Mouse (Mus musculus) CH12.LX (cell line): ENCODE data around the gene 1700029P11Rik. TPM values are rescaled to one million over a fixed set of nuclear protein-coding genes. Genes with fewer than 3 reads are reported as not detected.

Experiments used
- DNase-seq: peaks from one replicate; pipeline ENCODE4 v3.0.0-alpha.2; 2013; ENCODE audit errors: extremely low read depth
- H3K27ac ChIP-seq: 2 replicates; pipeline ENCODE4 v1.5.1; 2012; ENCODE audit warnings: low read depth, mild to moderate bottlenecking, control low read depth, moderate library complexity; ENCODE audit not compliant: insufficient read depth
- H3K27me3 ChIP-seq: replicated peaks from 2 replicates; pipeline ENCODE3; 2012; ENCODE audit warnings: inconsistent platforms
- H3K36me3 ChIP-seq, 2 experiments: replicated peaks in 1 of 2; 2 replicates each; pipeline versions ENCODE3 to v1.6.1; 2012; ENCODE audit warnings: inconsistent platforms in 1 of 2, low read length in 1 of 2, mild to moderate bottlenecking in 1 of 2, mixed read lengths in 1 of 2, moderate library complexity in 1 of 2; ENCODE audit not compliant: control insufficient read depth in 1 of 2, insufficient read depth in 1 of 2
- H3K4me1 ChIP-seq, 2 experiments: 2 replicates each; pipeline ENCODE4 v1.6.1; 2012; ENCODE audit warnings: inconsistent platforms in 1 of 2, moderate library complexity in 1 of 2; ENCODE audit not compliant: insufficient read depth in 2 of 2, control insufficient read depth in 1 of 2
- H3K4me2 ChIP-seq: 2 replicates; pipeline ENCODE4 v1.6.1; 2012; ENCODE audit warnings: low read depth, mild to moderate bottlenecking, control low read depth; ENCODE audit not compliant: poor library complexity, insufficient read depth, severe bottlenecking
- H3K4me3 ChIP-seq, 3 experiments: fragments of 150-350 bp in 1 of 3; sonication (generic) in 1 of 3; replicated peaks in 1 of 3; 2 replicates each; pipeline versions ENCODE3 to v1.5.1; 2011 to 2012; ENCODE audit warnings: low read depth in 2 of 3, low read length in 2 of 3, mild to moderate bottlenecking in 2 of 3, moderate library complexity in 2 of 3, control low read depth in 1 of 3, improper control_type of control experiment in 1 of 3, inconsistent platforms in 1 of 3, mixed read lengths in 1 of 3; ENCODE audit not compliant: poor library complexity in 1 of 3
- H3K79me2 ChIP-seq: replicated peaks from 2 replicates; pipeline ENCODE4 v1.6.1; 2012; ENCODE audit warnings: mild to moderate bottlenecking, moderate library complexity; ENCODE audit not compliant: control insufficient read depth, poor library complexity, insufficient read depth, severe bottlenecking; ENCODE audit errors: extremely low read depth
- H3K9ac ChIP-seq: 2 replicates; pipeline ENCODE4 v1.6.1; 2012; ENCODE audit warnings: low read depth, mild to moderate bottlenecking, control low read depth, moderate library complexity; ENCODE audit not compliant: insufficient read depth
- H3K9me3 ChIP-seq: replicated peaks from 2 replicates; pipeline ENCODE3; 2012; ENCODE audit warnings: low read length, inconsistent platforms, mixed read lengths
- CHD1 ChIP-seq: IDR thresholded peaks from 2 replicates; pipeline ENCODE4 v1.6.1; 2012; ENCODE audit warnings: low read depth, low read length, improper control_type of control experiment, inconsistent platforms
- E2F4 ChIP-seq: IDR thresholded peaks from 2 replicates; pipeline ENCODE4 v1.6.1; 2011; ENCODE audit warnings: low read depth, low read length, improper control_type of control experiment; ENCODE audit not compliant: insufficient replicate concordance
- ELF1 ChIP-seq: IDR thresholded peaks from 2 replicates; pipeline ENCODE4 v1.6.1; 2014; ENCODE audit warnings: low read depth, mild to moderate bottlenecking, inconsistent platforms, low read length, improper control_type of control experiment
- EP300 ChIP-seq: IDR thresholded peaks from 2 replicates; pipeline ENCODE4 v1.6.1; 2011; ENCODE audit warnings: low read length, improper control_type of control experiment
- GABPA ChIP-seq: IDR thresholded peaks from 2 replicates; pipeline ENCODE4 v1.6.1; 2012; ENCODE audit warnings: low read depth, low read length, improper control_type of control experiment, inconsistent platforms; ENCODE audit not compliant: insufficient replicate concordance
- JUN ChIP-seq: IDR thresholded peaks from 2 replicates; pipeline ENCODE4 v1.6.1; 2011; ENCODE audit warnings: low read depth, mild to moderate bottlenecking, low read length, improper control_type of control experiment, moderate library complexity; ENCODE audit not compliant: insufficient read depth
- JUND ChIP-seq: conservative IDR thresholded peaks from 2 replicates; pipeline ENCODE4 v1.6.1; 2011; ENCODE audit warnings: low read depth, low read length, improper control_type of control experiment
- KAT2A ChIP-seq: IDR thresholded peaks from 2 replicates; pipeline ENCODE4 v1.6.1; 2012; ENCODE audit warnings: low read length, improper control_type of control experiment, inconsistent platforms; ENCODE audit not compliant: insufficient replicate concordance
- MAFK ChIP-seq: IDR thresholded peaks from 2 replicates; pipeline ENCODE4 v1.6.1; 2011; ENCODE audit warnings: low read length, improper control_type of control experiment; ENCODE audit not compliant: insufficient replicate concordance
- MAZ ChIP-seq: IDR thresholded peaks from 2 replicates; pipeline ENCODE4 v1.6.1; 2012; ENCODE audit warnings: low read depth, mild to moderate bottlenecking, inconsistent platforms, low read length, improper control_type of control experiment, moderate library complexity
- MXI1 ChIP-seq: IDR thresholded peaks from 2 replicates; pipeline ENCODE4 v1.6.1; 2011; ENCODE audit warnings: mild to moderate bottlenecking, low read depth, low read length, improper control_type of control experiment
- MYC ChIP-seq: IDR thresholded peaks from 2 replicates; pipeline ENCODE4 v1.6.1; 2011; ENCODE audit warnings: low read depth, mild to moderate bottlenecking, improper control_type of control experiment, low read length
- NRF1 ChIP-seq: IDR thresholded peaks from 2 replicates; pipeline ENCODE4 v1.6.1; 2014; ENCODE audit warnings: low read depth, mild to moderate bottlenecking, inconsistent platforms, low read length, improper control_type of control experiment, moderate library complexity
- PAX5 ChIP-seq: IDR thresholded peaks from 2 replicates; pipeline ENCODE4 v1.6.1; 2012; ENCODE audit warnings: low read length, inconsistent platforms, mixed read lengths
- POLR2AphosphoS2 ChIP-seq: IDR thresholded peaks from 2 replicates; pipeline ENCODE4 v1.6.1; 2011; ENCODE audit warnings: low read depth, low read length, improper control_type of control experiment
- RCOR1 ChIP-seq: conservative IDR thresholded peaks from 2 replicates; pipeline ENCODE4 v1.6.1; 2012; ENCODE audit warnings: low read depth, mild to moderate bottlenecking, inconsistent platforms, low read length, improper control_type of control experiment
- SMC3 ChIP-seq: IDR thresholded peaks from 2 replicates; pipeline ENCODE4 v1.6.1; 2011; ENCODE audit warnings: low read depth, low read length, improper control_type of control experiment
- TBP ChIP-seq: conservative IDR thresholded peaks from 2 replicates; pipeline ENCODE4 v1.6.1; 2011; ENCODE audit warnings: low read depth, low read length, improper control_type of control experiment
- ZKSCAN1 ChIP-seq: IDR thresholded peaks from 2 replicates; pipeline ENCODE4 v1.6.1; 2012; ENCODE audit warnings: low read depth, inconsistent platforms, low read length, improper control_type of control experiment, borderline replicate concordance
- dilution Hi-C: fragments of 300-500 bp; cut with MboI; formaldehyde crosslinking; loops from 2 replicates; pipeline ENCODE4 v1.14.3; 2020; ENCODE audit warnings: low sequenced_read_pairs; ENCODE audit not compliant: extremely low pct_unique_long_range_greater_than_20kb, extremely low pct_ligation_motif_present
- in situ Hi-C: fragments of 300-500 bp; cut with MboI; formaldehyde crosslinking; loops from 3 replicates; pipeline ENCODE4 v1.14.3; 2019; ENCODE audit warnings: low sequenced_read_pairs, low pct_ligation_motif_present, low pct_unique_long_range_greater_than_20kb, mixed read lengths
- polyA plus RNA-seq: library from polyadenylated mRNA; unstranded; fragments of >175 nt; gene quantifications from 2 replicates; pipeline ENCODE4 v1.2.1, GENCODE M21; 2012; ENCODE audit warnings: low read depth; ENCODE audit not compliant: insufficient read length
- total RNA-seq, 2 experiments: library from RNA; depleted of rRNA; stranded (reverse); fragments of 300-350 nt in 1 of 2; fragments of >200 nt in 1 of 2; gene quantifications; 2 replicates each; pipeline ENCODE4 v1.2.3; 2012 to 2014

Gene 1700029P11Rik
- total and polyA plus RNA-seq, 3 experiments: not detected

DNA sequence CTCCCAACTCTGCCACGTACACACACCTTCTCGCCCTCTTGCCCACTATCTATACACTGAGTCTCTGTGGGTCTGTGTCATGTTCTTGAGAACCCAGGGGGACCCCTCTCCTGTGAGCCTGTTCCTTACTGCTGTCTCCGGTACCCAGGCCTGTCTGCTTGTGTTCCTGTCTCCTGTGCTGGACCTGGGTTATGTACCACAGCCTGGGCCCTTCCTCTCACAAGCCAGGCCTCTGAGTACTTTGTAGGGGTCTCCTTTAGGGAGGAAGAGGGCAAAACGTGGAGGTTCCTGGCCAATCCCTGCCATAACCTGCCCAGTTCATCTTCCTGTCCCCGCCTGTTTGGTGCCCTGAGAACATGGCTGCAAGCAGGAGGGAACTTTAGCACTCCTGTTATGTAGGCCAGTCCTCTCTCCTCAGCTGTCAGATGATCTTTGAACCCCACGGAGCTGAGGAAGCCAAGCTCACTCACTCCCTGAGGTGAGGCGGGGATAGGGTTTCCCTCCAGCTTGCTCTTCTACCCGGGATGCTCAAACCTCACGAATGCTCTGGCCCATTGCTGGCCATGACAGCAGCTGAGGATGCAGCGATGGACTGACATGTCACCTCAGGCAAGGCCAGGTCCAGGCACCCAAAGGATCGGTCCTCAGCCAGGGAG is 30.7 kb upstream of the 1700029P11Rik start:
- Histone ChIP-seq H3K4me3 (no peak overlapping the region), H3K4me1 (peaks cover 13 to 21% of the 10 kb centered on the region in 2 experiments), H3K36me3 (peaks cover 42 to 58% of the 10 kb centered on the region in 2 experiments), H3K27ac (no peak overlapping the region), H3K4me2 (no peak overlapping the region), H3K9me3 (peaks cover 5% of the 10 kb centered on the region), H3K79me2 (no peaks in the 10 kb centered on the region), H3K9ac (no peak overlapping the region), H3K27me3 (no peaks in the 10 kb centered on the region)
- in situ Hi-C loops: loop anchor here (5.0 kb wide), 1 partner anchor 48 kb away; no protein-coding TSS in a partner anchor
- dilution Hi-C loops: no loop called here
- TF ChIP-seq TBP (no peak), ZKSCAN1 (no peak), EP300 (no peak), GABPA (no peak), NRF1 (no peak), JUN (no peak), MXI1 (no peak), RCOR1 (no peak), JUND (no peak), KAT2A (no peak), CHD1 (no peak), ELF1 (no peak), POLR2AphosphoS2 (no peak), MAZ (no peak), E2F4 (no peak)
- DNase-seq: no peak

DNA sequence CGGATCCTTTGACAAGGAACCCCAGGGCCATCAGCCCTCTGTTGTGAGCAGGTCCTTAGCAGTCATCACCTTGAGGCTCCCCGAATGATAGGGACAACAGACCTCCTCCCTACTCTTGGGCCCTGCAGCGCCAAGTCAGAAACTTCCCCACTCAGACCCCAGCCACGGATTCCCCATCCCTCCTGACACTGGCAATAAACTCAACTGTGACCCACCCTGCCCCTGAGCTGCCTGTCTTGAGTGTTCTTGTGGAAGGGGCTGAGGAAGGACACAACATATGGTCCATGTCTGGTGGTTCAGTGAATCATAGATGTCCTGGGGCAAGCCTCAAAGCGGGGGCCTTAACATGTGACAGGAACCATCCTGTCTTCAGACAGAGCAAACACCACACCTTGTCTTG is 29.6 kb upstream of the 1700029P11Rik start:
- TF ChIP-seq SMC3 (no peak), MAFK (no peak), JUN (no peak), MYC (no peak), E2F4 (no peak), PAX5 (no peak)
- H3K4me2 ChIP-seq: no peak overlapping the region
- no peaks in the 10 kb centered on the region for H3K27me3 ChIP-seq
- H3K4me1 ChIP-seq: peaks cover 13 to 21% of the 10 kb centered on the region in 2 experiments
- dilution Hi-C loops (no loop called here), in situ Hi-C loops (loop anchor here (5.0 kb wide), 1 partner anchor 47 kb away; no protein-coding TSS in a partner anchor)
- H3K9ac ChIP-seq: no peak overlapping the region
- no peak overlapping the region for H3K4me3 ChIP-seq
- DNase-seq: no peak
- no peaks in the 10 kb centered on the region for H3K79me2 ChIP-seq
- peaks cover 5% of the 10 kb centered on the region for H3K9me3 ChIP-seq
- peaks cover 51 to 67% of the 10 kb centered on the region in 2 experiments for H3K36me3 ChIP-seq
- H3K27ac ChIP-seq: no peak overlapping the region
